Mouse (Mus musculus): Measurements from ENCODE around the gene Fbxl12.
"Not testable (repeated sequence)": the region's sequence is repeated elsewhere in the genome, so short reads cannot be mapped to it uniquely, and the experiment has no call there.

The Fbxl12 gene

GRCm38 (mm10) chr9:20644360-20645081 lies at the start of gene Fbxl12:
TSS of gene Fbxl12 (minus strand) at chr9:20644767.
- DNase-seq (ENCODE audit: extremely low spot score), result peak; percentile 78

DNA sequence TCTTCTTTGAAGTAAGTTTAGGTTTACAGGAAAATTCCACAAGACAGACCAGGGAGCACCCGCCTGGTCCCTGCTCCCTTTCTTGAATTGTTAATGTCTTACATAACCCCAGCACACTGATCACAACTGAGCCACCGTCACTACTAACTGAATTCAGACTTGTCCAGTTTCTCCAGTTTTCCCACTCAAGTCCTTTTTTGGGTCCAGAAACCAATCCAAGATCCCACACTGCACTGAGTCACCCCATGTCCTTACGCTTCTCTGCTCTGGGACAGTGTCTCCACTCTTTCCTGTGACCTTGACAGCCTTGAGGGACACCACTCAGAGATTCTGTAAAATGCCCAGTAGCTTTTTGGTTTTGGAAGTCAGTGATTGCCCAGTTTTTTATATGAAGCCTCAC lies 48.3 kb upstream of the Fbxl12 start:
- DNase-seq (ENCODE audit: extremely low spot score), result no peak

DNA sequence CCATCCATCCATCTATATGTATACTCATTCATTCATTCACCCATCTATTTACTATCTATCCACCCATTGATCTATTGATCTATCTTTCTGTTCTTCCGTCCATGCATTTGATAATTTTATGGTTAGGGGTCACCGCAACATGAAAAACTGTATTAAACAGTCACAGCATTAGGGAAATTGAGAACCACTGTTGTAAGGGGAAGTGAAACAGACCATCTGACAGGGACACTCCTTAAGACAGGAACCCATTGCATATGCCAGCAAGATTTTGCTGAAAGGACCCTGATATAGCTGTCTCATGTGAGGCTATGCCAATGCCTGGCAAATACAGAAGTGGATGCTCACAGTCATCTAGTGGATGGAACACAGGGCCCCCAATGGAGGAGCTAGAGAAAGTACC lies 45.9 kb upstream of the Fbxl12 start:
- not testable (repeated sequence) for DNase-seq (ENCODE audit: extremely low spot score)

DNA sequence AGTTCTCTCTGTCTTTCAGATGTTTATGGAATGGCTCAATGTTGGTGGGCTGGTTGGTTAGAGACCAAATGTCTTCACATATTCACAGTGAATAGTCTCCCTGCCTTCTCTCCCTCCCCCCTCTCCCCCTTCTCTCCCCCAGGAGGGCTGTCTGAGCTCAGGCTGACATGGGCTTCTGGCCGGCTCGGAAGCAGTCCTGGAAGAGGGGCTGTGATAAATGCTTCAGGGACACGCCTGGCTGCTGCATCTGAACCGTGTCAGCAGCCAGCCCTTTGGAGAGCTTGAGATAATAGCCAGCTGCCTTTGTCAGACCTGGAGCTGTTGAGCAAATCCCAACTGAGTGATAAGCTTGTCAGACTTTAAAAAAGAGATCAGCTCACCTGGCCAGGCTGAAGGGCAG lies 45.3 kb upstream of the Fbxl12 start:
- DNase-seq (ENCODE audit: extremely low spot score), result no peak

GRCm38 (mm10) chr9:20689403-20689802 lies 44.8 kb upstream of the Fbxl12 start:
- no peak for DNase-seq (ENCODE audit: extremely low spot score)

DNA sequence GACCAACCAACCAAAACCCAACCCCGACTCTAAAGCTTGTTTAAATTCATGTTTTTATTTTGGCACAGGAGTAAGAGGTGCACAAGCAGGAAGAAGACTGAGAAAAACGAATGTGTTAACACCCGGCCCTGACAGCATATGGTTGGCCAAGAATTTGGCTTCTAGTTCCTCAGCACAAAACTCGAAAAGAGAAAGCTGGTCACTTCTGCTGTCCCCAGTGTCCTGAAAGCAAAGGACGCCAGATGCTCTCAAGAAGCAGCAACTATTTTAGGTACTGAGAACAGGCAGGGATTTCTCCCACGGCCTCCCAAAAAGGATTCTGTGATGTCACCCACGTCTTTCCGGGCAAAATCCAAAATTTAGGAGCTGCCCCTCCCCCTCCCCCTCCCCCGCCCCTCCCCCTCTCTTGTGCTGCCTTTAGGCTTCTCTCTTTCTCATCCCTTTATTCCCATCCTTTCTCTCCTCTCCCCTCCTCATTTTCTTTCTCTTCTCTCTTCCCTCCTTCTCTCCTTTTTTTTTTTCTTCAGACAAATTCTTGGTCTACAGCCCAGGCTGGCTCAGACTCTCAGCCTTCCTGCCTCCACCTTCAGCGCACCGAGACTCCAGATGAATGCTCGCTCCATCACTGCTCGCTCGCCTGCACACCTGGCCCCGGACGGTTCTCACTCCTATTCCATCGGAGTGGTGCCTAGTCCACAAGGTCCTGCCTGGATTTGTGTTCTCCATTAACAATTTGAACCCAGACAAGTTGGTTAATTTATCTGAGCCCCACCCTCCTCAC lies 40.7 kb upstream of the Fbxl12 start:
- DNase-seq (ENCODE audit: extremely low spot score), result no peak

DNA sequence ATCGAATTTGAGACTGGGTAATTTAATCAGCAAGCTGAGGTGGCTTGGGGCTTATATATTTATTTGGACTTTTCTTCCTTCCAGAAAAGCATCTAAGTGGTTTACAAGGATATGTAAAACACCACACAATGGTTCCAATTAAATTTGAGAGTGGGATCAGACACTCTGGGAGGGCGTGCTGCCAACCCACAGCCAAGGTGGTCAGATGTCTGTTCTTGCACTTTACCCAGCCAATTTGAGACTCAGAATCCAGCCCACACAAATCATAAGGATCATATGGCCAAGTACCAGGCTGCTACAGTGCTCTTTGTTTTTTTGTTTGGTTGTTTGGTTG lies 37.8 kb upstream of the Fbxl12 start:
- no peak for DNase-seq (ENCODE audit: extremely low spot score)

GRCm38 (mm10) chr9:20681546-20682388 lies 37.2 kb upstream of the Fbxl12 start:
- no peak for DNase-seq (ENCODE audit: extremely low spot score)

DNA sequence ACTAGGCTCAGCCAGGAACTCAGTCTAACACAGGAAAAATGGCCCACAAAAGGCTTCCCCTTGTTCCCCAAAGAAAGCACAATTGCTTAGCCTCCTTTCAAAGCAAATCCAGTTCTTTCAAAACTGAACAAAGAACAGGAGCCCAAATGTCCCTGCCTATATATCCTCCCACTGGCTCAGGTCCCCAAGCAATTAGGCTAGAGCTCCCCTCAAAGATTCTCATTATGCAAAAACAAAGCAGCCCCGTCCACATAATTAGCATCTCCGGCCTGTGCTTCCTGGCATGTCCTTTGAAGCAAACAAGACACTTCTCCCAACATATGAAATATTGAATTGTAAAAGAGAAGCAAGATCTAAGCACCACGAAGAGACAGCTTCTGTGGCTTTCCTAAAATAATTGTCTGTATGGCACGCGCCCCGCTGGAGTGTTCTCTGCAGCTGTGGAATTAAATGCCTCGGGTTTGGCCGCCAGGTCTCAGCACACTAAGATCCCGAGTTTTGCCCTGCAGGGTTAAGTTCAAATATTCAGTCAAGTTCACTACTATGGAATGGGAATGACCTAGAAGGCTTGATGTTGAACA lies 35.9 kb upstream of the Fbxl12 start:
- no peak for DNase-seq (ENCODE audit: extremely low spot score)

GRCm38 (mm10) chr9:20677892-20678291 lies 33.3 kb upstream of the Fbxl12 start:
- DNase-seq (ENCODE audit: extremely low spot score), result no peak

DNA sequence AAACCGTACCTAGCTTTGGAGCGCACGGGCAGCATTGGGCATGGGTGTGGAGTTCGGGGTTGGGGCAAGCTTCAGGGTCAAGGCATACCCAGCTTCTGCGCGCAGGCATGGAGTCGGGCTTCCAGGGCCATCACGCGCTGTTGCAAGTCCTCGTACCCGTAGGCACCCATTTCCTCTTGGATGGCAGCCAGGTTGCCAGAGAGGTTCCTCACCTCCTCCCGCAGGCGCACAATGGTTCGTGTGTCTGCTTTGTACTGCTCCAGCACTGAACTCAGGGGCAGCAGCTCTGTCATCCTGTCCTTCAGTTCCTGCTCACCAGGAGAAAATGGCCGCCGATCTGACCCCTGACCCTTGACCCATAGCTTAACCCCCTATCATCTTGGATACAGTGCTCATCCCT lies 27.5 kb upstream of the Fbxl12 start:
- no peak for DNase-seq (ENCODE audit: extremely low spot score)

GRCm38 (mm10) chr9:20668065-20668464 lies 23.5 kb upstream of the Fbxl12 start:
- DNase-seq (ENCODE audit: extremely low spot score), result no peak

DNA sequence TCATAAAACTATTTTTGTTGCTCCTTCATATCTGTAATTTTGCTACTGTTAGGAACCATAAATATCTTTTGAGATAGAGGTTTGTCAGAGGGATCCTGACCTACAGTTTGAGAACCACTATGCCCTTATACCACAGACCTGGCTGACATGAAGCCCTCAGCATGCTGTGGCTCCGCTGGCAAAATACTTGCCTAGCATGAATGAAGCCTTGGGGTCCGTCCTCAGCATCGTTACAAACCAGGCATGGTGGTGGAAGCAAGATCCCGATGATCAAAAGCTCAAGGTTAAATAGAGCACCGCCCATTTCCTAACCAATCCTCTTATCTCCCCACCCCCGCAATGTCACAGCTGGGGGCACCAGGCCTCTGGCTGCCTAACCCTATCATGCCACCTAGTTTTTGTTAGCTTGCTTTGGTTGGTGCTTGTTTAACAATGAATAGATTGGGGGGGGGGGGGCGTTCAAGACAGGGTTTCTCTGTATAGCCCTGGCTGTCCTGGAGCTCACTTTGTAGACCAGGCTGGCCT lies 22.0 kb upstream of the Fbxl12 start:
- DNase-seq (ENCODE audit: extremely low spot score), result no peak

GRCm38 (mm10) chr9:20665925-20666324 lies 21.4 kb upstream of the Fbxl12 start:
- DNase-seq (ENCODE audit: extremely low spot score), result no peak

GRCm38 (mm10) chr9:20664982-20665637 lies 20.5 kb upstream of the Fbxl12 start:
- DNase-seq (ENCODE audit: extremely low spot score), result no peak

DNA sequence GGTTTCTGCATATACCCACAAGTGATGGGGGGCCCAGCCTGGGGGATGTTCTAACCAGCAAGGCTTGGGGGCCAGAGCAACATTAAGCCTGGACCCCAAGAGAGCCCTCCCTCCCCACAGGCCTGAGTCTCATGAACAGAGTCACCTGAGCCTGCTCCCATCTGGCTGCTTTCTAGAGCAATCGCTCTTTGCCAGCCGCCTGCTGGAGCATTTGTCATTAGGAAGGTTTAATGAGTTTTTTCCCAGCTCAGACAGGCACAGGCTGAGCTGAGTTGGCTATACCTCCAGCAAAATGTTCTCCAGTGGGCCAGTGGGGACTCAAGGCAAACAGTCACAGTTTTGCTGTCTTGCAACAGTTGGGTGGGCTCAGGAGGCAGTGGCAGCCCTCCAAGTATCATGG lies 19.8 kb upstream of the Fbxl12 start:
- DNase-seq (ENCODE audit: extremely low spot score), result no peak

DNA sequence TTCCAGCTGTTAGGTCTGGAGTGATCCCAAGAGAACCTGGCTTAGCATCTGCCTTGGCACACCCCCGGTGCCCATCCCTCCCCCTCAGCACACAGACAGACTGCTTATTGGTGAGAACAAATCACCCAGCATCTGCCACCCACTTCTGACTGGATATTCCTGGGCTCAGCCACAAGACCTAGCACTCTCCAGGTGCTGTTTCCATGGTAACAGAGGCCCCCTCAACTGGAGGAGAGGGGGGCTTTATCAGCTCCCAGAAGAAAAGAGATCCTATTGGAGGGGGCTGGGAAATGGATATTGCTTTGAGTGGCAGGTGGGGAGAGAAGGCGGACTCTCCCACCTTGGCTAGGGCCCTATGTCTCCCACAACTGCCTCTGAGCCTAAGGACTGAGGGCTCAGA lies 19.4 kb upstream of the Fbxl12 start:
- no peak for DNase-seq (ENCODE audit: extremely low spot score)

- no peak for DNase-seq (ENCODE audit: extremely low spot score)
Measured at GRCm38 (mm10) chr9:20662874-20663273, 18.3 kb upstream of the Fbxl12 start.

GRCm38 (mm10) chr9:20662325-20662724 lies 17.8 kb upstream of the Fbxl12 start:
- peak; percentile 60 for DNase-seq (ENCODE audit: extremely low spot score)

DNA sequence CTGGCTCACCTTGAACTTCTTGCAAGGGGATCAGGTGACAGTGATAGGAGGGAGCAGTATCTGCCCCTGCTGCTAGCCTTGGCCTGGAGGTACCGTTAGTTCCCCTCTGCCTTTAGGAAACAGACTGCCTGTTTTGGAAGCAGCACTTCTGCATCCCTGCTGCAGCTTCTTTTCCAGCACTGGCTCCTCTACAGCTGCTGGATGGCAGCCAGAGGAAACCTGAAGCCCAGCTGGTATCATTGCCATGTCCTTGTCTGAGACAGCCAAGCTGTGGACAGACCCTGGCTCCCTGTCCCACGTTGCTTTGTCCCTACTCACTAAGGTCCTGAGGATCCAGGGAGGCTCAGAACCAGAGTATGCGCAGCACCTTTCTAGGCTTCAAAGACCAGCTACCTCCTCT lies 13.0 kb upstream of the Fbxl12 start:
- no peak for DNase-seq (ENCODE audit: extremely low spot score)

- DNase-seq (ENCODE audit: extremely low spot score), result no peak
Measured at GRCm38 (mm10) chr9:20653859-20654258, 9.3 kb upstream of the Fbxl12 start.

Measured in embryo, embryonic 9.5 days (tissue).